Mouse (Mus musculus): ENCODE measurements around the gene Fam173b. TPM values are rescaled to one million over a fixed set of nuclear protein-coding genes. Genes with fewer than 3 reads are reported as not detected.

The Fam173b gene
- polyA plus RNA-seq, 1 experiment: 0.71 TPM

DNA sequence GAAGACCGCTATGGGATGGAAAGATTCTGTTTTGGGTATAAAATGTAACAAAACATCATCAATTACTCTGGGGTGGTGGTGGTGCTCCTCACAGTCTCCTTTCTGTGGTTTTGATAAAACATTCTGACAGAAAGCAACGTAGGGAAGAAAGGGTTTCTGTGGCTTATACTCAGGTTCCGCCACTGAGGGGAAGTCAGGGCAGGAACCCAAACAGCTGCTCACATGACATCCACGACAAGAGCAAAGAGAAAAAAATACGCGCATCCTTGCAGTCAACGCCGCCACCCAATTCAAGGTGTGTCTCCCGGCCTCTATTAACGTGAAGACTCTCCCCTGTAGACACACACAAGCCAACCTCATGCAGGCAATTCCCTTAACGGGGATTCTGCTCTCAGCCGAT lies 48.0 kb downstream of the Fam173b start:
- TF ChIP-seq GATA1 (IDR thresholded peaks at IDR 0.05; ENCODE audit: low read length) (no peak), TAL1 (IDR thresholded peaks at IDR 0.05; ENCODE audit: low read length) (no peak)
- Histone ChIP-seq H3K4me3 (replicated peaks) (no peak overlapping the region), H3K36me3 (ENCODE audit: control insufficient read depth) (no peaks in the 10 kb centered on the region), H3K4me1 (ENCODE audit: control insufficient read depth) (no peaks in the 10 kb centered on the region), H3K27me3 (ENCODE audit: control insufficient read depth) (no peaks in the 10 kb centered on the region), H3K9me3 (ENCODE audit: control insufficient read depth, low read length) (no peaks in the 10 kb centered on the region)

DNA sequence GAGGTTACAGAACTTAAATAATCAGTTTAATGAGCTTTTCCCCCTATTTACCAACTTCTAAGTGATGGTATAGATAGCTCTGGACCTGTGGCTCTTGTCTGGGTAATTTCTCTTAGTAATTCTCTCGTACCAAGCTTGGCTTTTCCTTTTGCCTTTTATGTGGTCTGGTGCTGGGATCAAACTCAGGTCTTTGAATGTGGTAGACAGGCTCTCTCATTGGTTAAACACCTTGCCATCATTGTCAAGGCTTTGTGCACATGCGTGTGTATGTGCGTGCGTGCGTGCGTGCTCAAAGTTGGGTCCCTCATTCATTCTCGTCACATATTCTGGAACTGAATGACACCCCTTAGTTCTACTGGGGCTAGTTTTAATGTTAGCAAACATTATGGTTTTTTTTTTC lies 49.2 kb downstream of the Fam173b start:
- no peaks in the 10 kb centered on the region for H3K4me1 ChIP-seq (ENCODE audit: control insufficient read depth)
- no peak overlapping the region for H3K4me3 ChIP-seq (replicated peaks)
- TF ChIP-seq GATA1 (IDR thresholded peaks at IDR 0.05; ENCODE audit: low read length) (no peak), TAL1 (IDR thresholded peaks at IDR 0.05; ENCODE audit: low read length) (no peak)
- no peaks in the 10 kb centered on the region for H3K9me3 ChIP-seq (ENCODE audit: control insufficient read depth, low read length)
- H3K36me3 ChIP-seq (ENCODE audit: control insufficient read depth): no peaks in the 10 kb centered on the region
- H3K27me3 ChIP-seq (ENCODE audit: control insufficient read depth): no peaks in the 10 kb centered on the region

DNA sequence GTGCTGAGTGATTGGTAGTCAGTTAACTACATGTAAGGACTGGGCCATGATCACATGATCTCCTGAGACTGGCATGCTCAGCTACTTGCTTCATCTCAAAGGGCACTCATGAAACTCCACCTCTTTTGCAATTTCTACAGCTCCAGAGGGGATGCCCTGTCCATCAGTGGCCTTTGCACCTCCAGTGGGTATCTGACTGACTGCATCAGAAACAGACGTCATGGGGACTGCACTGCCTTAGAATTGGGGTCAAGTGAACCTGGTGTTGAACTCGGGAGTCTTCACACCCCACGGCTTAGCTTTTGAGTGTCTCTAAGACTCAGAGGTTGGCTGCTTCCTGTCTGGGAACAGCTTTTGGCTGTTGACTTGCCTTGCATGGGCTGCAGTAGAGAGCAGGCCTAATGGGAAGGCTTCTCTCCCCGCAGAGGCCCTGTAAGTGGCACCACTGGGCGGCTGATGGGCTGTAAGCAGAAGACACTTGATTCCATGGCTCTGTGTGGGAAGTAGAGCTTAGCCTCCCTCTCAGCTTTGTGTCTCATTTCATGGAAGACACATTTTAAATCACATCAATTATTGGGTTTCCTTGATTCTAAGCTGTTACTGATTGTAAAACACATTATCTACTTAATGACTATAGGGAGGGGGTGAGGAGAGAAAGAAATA lies 58.6 kb downstream of the Fam173b start:
- Histone ChIP-seq H3K36me3 (ENCODE audit: control insufficient read depth) (no peaks in the 10 kb centered on the region), H3K4me1 (ENCODE audit: control insufficient read depth) (no peaks in the 10 kb centered on the region), H3K4me3 (replicated peaks) (no peak overlapping the region), H3K27me3 (ENCODE audit: control insufficient read depth) (no peaks in the 10 kb centered on the region), H3K9me3 (ENCODE audit: control insufficient read depth, low read length) (no peaks in the 10 kb centered on the region; the same call in 1 of the 2 replicates)
- TF ChIP-seq TAL1 (IDR thresholded peaks at IDR 0.05; ENCODE audit: low read length) (no peak), GATA1 (IDR thresholded peaks at IDR 0.05; ENCODE audit: low read length) (no peak)

DNA sequence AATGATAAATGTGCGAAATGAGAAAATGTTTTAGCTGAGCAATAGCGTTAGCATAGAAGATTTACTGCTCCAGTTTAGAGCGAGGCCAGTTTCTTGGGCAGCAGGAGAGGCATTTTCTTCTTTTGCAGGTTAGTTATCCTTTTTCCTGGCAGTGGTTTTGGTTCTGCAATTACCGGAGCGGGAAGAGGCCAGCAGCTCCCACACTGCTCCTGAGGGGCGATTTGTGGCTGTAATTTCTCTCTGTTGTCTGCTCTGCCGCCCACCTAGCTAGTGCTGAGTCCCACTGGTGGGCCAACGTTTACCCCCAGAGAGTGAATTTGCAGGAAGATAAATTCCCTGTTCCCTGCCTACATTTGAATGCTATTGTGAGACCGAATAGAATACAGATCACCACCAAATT lies 59.2 kb downstream of the Fam173b start:
- Histone ChIP-seq H3K4me1 (ENCODE audit: control insufficient read depth) (no peaks in the 10 kb centered on the region), H3K27me3 (ENCODE audit: control insufficient read depth) (no peaks in the 10 kb centered on the region), H3K9me3 (ENCODE audit: control insufficient read depth, low read length) (no peaks in the 10 kb centered on the region; the same call in 1 of the 2 replicates), H3K4me3 (replicated peaks) (no peak overlapping the region), H3K36me3 (ENCODE audit: control insufficient read depth) (no peaks in the 10 kb centered on the region)
- TF ChIP-seq GATA1 (IDR thresholded peaks at IDR 0.05; ENCODE audit: low read length): no peak
- no peak for TF ChIP-seq TAL1 (IDR thresholded peaks at IDR 0.05; ENCODE audit: low read length)

DNA sequence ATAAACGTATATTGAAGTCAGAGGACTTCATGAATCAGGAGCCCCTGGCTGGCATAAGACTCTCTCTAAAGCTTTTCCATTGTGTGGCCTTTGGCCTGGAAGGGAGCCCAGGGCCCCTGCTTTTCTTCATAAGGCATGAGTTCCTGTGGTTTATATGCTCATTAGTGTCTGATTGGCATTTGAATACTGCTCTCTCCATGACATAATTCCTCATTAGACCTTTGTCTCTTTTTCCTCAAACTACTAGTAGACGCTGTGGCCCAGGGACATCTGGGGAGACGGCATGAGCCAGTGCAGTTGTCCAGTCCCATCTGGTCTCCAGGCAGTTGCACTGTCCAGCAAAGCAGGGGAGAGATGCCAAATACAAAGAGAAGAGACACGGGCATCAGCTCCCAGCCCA lies 60.1 kb downstream of the Fam173b start:
- Histone ChIP-seq H3K4me1 (ENCODE audit: control insufficient read depth) (no peaks in the 10 kb centered on the region), H3K4me3 (replicated peaks) (no peak overlapping the region), H3K9me3 (ENCODE audit: control insufficient read depth, low read length) (no peaks in the 10 kb centered on the region; the same call in 1 of the 2 replicates), H3K27me3 (ENCODE audit: control insufficient read depth) (no peaks in the 10 kb centered on the region), H3K36me3 (ENCODE audit: control insufficient read depth) (no peaks in the 10 kb centered on the region)
- TF ChIP-seq TAL1 (IDR thresholded peaks at IDR 0.05; ENCODE audit: low read length): no peak
- no peak for TF ChIP-seq GATA1 (IDR thresholded peaks at IDR 0.05; ENCODE audit: low read length)

DNA sequence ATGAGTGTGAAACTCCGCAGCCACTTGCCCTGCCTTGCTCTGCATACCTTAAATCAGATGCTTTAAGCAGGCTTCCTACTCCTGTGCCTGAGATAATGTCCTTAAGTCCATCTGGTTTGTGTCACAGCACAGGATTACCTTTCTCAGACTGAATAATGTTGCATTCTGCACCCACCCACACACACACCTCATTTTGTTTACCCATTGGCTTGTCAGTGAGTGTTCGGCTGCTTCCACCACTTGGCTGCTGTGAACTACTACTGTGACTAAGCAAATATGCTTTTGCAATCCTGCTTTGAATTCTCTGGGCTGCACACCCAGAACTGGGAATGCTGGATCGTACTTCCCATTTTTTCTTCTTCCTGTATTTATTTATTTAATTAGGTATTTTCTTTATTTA lies 61.4 kb downstream of the Fam173b start:
- Histone ChIP-seq H3K36me3 (ENCODE audit: control insufficient read depth) (no peaks in the 10 kb centered on the region), H3K9me3 (ENCODE audit: control insufficient read depth, low read length) (no peaks in the 10 kb centered on the region; the same call in 1 of the 2 replicates), H3K27me3 (ENCODE audit: control insufficient read depth) (no peaks in the 10 kb centered on the region), H3K4me1 (ENCODE audit: control insufficient read depth) (no peaks in the 10 kb centered on the region), H3K4me3 (replicated peaks) (no peak overlapping the region)
- TF ChIP-seq TAL1 (IDR thresholded peaks at IDR 0.05; ENCODE audit: low read length) (no peak), GATA1 (IDR thresholded peaks at IDR 0.05; ENCODE audit: low read length) (no peak)

Other genes starting within 250 kb of the Fam173b start
- 0.04 TPM in 1 of 2 replicates, not detected in the other for gene Ankrd33b, start 234.1 kb upstream of the Fam173b start, polyA plus RNA-seq (2012)
- 0.06 and 0.13 TPM in 2 replicates for gene Ropn1l, start 148.1 kb upstream of the Fam173b start, polyA plus RNA-seq (2012)
- gene March6, start 70.8 kb upstream of the Fam173b start, polyA plus RNA-seq (2012): 2.0 and 2.7 TPM in 2 replicates
- gene Cmbl, start 36.5 kb upstream of the Fam173b start, polyA plus RNA-seq (2012): not detected in 2 replicates
- gene Cct5, start within 50 bp of the Fam173b start, polyA plus RNA-seq (2012): 2.6 and 3.0 TPM in 2 replicates

All from erythroblast, embryonic 14.5 days (primary cell).